Mouse (Mus musculus) ES-Bruce4 (cell line): Measurements from ENCODE around the gene Il17rd.

Experiments used
- CTCF ChIP-seq: IDR thresholded peaks from one replicate; pipeline ENCODE4 v1.8.1; 2011; ENCODE audit warnings: low read depth, low read length
- EP300 ChIP-seq: IDR thresholded peaks from 2 replicates; pipeline ENCODE4 v1.6.1; 2011; ENCODE audit warnings: low read depth, low read length; ENCODE audit not compliant: insufficient read depth
- POLR2A ChIP-seq: IDR thresholded peaks from one replicate; pipeline ENCODE4 v1.8.1; 2011; ENCODE audit warnings: low read length; ENCODE audit not compliant: insufficient read depth

- TF ChIP-seq CTCF (no peak), EP300 (peak; percentile 89), POLR2A (no peak)
These were observed 38.4 kb upstream of the Il17rd start for GRCm38 (mm10) chr14:27000386-27000785.
